Mouse (Mus musculus) forebrain, embryonic 15.5 days (tissue): Measurements from ENCODE around the gene Zfp36l2. TPM values are rescaled to one million over a fixed set of nuclear protein-coding genes. Genes with fewer than 3 reads are reported as not detected.
"Not testable (repeated sequence)": the region's sequence is repeated elsewhere in the genome, so short reads cannot be mapped to it uniquely, and the experiment has no call there.

ENCODE experiments used
- ATAC-seq: fragments of 200-750 bp; cut with Nextera tagmentation; replicated peaks from 2 replicates; pipeline ENCODE4 v1.8.0; 2017; ENCODE audit warnings: mild to moderate bottlenecking, moderate TSS enrichment, moderate library complexity
- H3K27ac ChIP-seq: fragments of 300-500 bp; sonication (generic); replicated peaks from 2 replicates; pipeline ENCODE4 v1.5.1; 2015; ENCODE audit warnings: mild to moderate bottlenecking, inconsistent platforms
- H3K27me3 ChIP-seq: fragments of 300-500 bp; sonication (generic); 2 replicates; pipeline ENCODE4 v1.6.1; 2015; ENCODE audit warnings: inconsistent platforms
- H3K36me3 ChIP-seq: fragments of 300-500 bp; sonication (generic); 2 replicates; pipeline ENCODE4 v1.6.1; 2015; ENCODE audit warnings: mild to moderate bottlenecking, inconsistent platforms
- H3K4me1 ChIP-seq: fragments of 300-500 bp; sonication (generic); 2 replicates; pipeline ENCODE4 v1.6.1; 2015; ENCODE audit warnings: inconsistent platforms
- H3K4me2 ChIP-seq: fragments of 300-500 bp; sonication (generic); replicated peaks from 2 replicates; pipeline ENCODE4 v1.6.1; 2015; ENCODE audit warnings: mild to moderate bottlenecking, inconsistent platforms
- H3K4me3 ChIP-seq: fragments of 300-500 bp; sonication (generic); 2 replicates; pipeline ENCODE4 v1.5.1; 2015; ENCODE audit warnings: mild to moderate bottlenecking, inconsistent platforms
- H3K9ac ChIP-seq: fragments of 300-500 bp; sonication (generic); replicated peaks from 2 replicates; pipeline ENCODE4 v1.6.1; 2015; ENCODE audit warnings: mild to moderate bottlenecking, inconsistent platforms
- H3K9me3 ChIP-seq: fragments of 300-500 bp; sonication (generic); 2 replicates; pipeline ENCODE4 v1.6.1; 2016; ENCODE audit warnings: inconsistent platforms
- WGBS: fragments of 180-500 bp; shearing (Covaris S2); methylation state at CpG from one replicate; pipeline ENCODE4 v1.1.7; 2015; ENCODE audit warnings: mixed read lengths; 5-methylcytosine and 5-hydroxymethylcytosine counted together
- polyA plus RNA-seq: library from polyadenylated mRNA; unstranded; fragments of >200 nt; fragmentation: Nextera tagmentation; extraction: Ambion mirVana; gene quantifications from 2 replicates; pipeline ENCODE4 v1.2.1, GENCODE M21; 2015

Zfp36l2 gene
- polyA plus RNA-seq, 1 experiment from 2014 or later, result 4.7 TPM

DNA sequence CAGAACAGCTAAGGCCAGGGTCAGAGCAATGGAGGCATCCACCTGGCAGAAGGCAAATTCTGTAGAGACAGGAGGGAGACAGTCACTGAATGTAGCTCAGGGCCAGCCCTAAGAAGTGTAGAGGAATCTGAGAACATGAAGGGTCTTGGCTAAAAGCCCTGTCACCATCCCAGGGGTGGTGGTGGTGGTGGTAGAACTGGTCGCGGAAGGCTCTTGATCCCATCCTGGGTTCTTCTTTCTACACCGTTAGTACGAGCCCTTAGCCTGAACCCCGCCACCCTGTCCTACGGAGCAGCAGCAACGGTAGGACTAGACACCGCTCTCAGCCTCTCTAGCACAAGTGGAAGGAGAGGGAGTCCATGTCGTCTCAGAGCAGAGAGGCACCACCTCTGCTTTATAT, 5.7 kb upstream of the Zfp36l2 start:
- peaks cover 4% of the 10 kb centered on the region; the same call in 1 of the 2 replicates for H3K27me3 ChIP-seq
- no peak overlapping the region for H3K4me2 ChIP-seq
- no peak overlapping the region for H3K27ac ChIP-seq
- peaks cover 8% of the 10 kb centered on the region for H3K4me1 ChIP-seq
- no peak for ATAC-seq
- H3K9ac ChIP-seq, result no peak overlapping the region
- no peak overlapping the region for H3K4me3 ChIP-seq
- 86% methylated on average over 9 of the region's 9 CpGs for WGBS
- no peaks in the 10 kb centered on the region for H3K9me3 ChIP-seq
- peaks cover 5% of the 10 kb centered on the region; the same call in 1 of the 2 replicates for H3K36me3 ChIP-seq

DNA sequence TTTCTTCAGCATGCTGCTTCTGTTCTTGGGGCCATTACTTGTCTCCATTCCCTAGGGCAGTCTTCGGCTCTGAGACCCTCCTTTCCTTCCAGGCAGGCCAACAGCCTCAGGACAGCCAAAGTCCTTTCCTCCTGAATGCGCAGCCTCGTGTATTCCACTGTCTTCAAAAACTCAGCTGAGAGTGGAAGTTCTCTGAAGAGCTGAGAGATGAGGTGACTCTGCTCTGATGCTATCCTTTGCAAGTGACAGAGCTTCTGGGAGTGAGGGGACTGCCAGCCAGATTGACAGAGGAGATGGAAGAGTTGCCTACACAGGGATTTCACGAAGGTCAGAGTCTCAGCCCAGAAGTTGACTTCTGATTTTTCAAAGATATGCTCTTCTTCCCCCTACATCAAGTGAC, 4.2 kb upstream of the Zfp36l2 start:
- Histone ChIP-seq H3K4me2 (no peak overlapping the region), H3K9ac (no peak overlapping the region), H3K4me3 (no peak overlapping the region), H3K4me1 (peaks cover 16% of the 10 kb centered on the region), H3K27ac (no peak overlapping the region), H3K9me3 (no peaks in the 10 kb centered on the region), H3K27me3 (peaks cover 4% of the 10 kb centered on the region; the same call in 1 of the 2 replicates), H3K36me3 (peaks cover 5% of the 10 kb centered on the region; the same call in 1 of the 2 replicates)
- 87% methylated on average over 4 of the region's 4 CpGs for WGBS
- ATAC-seq, result no peak

GRCm38 (mm10) chr17:84190885-84191284, 3.1 kb upstream of the Zfp36l2 start:
- H3K9me3 ChIP-seq, result no peaks in the 10 kb centered on the region
- H3K4me3 ChIP-seq, result no peak overlapping the region
- no peak overlapping the region for H3K4me2 ChIP-seq
- peaks cover 26% of the 10 kb centered on the region for H3K4me1 ChIP-seq
- 26% methylated on average over 8 of the region's 8 CpGs for WGBS
- H3K9ac ChIP-seq, result no peak overlapping the region
- peaks cover 4% of the 10 kb centered on the region; the same call in 1 of the 2 replicates for H3K27me3 ChIP-seq
- no peak for ATAC-seq
- no peak overlapping the region for H3K27ac ChIP-seq
- H3K36me3 ChIP-seq, result peaks cover 5% of the 10 kb centered on the region; the same call in 1 of the 2 replicates

- peak overlapping the region; percentile 89 for H3K27ac ChIP-seq
- 69% methylated on average over 5 of the region's 5 CpGs for WGBS
- H3K9me3 ChIP-seq, result no peaks in the 10 kb centered on the region
- ATAC-seq, result no peak
- peaks cover 5% of the 10 kb centered on the region; the same call in 1 of the 2 replicates for H3K36me3 ChIP-seq
- H3K9ac ChIP-seq, result 0 out of 2 replicates have a peak overlapping the region, but pooled peaks have one; percentile 49
- peaks cover 34% of the 10 kb centered on the region for H3K4me1 ChIP-seq
- peak overlapping the region; percentile 73; the same call in 1 of the 2 replicates for H3K4me3 ChIP-seq
- peaks cover 7% of the 10 kb centered on the region; the same call in 1 of the 2 replicates for H3K27me3 ChIP-seq
- peak overlapping the region; percentile 86; the same call in 1 of the 2 replicates for H3K4me2 ChIP-seq
These were observed 1.5 kb upstream of the Zfp36l2 start for GRCm38 (mm10) chr17:84189127-84189854.

GRCm38 (mm10) chr17:84188374-84188961, 721 bp upstream of the Zfp36l2 start:
- Histone ChIP-seq H3K4me2 (peak overlapping the region; percentile 86), H3K27ac (peak overlapping the region; percentile 89), H3K9me3 (no peaks in the 10 kb centered on the region), H3K4me3 (peak overlapping the region; percentile 73), H3K27me3 (peaks cover 7% of the 10 kb centered on the region; the same call in 1 of the 2 replicates), H3K9ac (peak overlapping the region; percentile 49), H3K36me3 (peaks cover 5% of the 10 kb centered on the region; the same call in 1 of the 2 replicates), H3K4me1 (peaks cover 35% of the 10 kb centered on the region)
- under 1% methylated on average over 38 of the region's 38 CpGs for WGBS
- peak; percentile 80 for ATAC-seq

- peak overlapping the region; percentile 73 for H3K4me3 ChIP-seq
- under 1% methylated on average over 15 of the region's 37 CpGs for WGBS
- not testable (repeated sequence) for H3K27me3 ChIP-seq, H3K9me3 ChIP-seq, H3K36me3 ChIP-seq
- H3K4me2 ChIP-seq, result peak overlapping the region; percentile 86
- ATAC-seq, result peak; percentile 3
- H3K4me1 ChIP-seq, result peaks cover 44% of the 10 kb centered on the region
- peak overlapping the region; percentile 52 for H3K9ac ChIP-seq
- peak overlapping the region; percentile 89 for H3K27ac ChIP-seq
These were observed 483 bp downstream of the Zfp36l2 start for GRCm38 (mm10) chr17:84187264-84187663.

GRCm38 (mm10) chr17:84186451-84187202, 1.1 kb downstream of the Zfp36l2 start:
- Histone ChIP-seq H3K4me3 (peak overlapping the region; percentile 54), H3K27ac (peak overlapping the region; percentile 80), H3K9me3 (no peaks in the 10 kb centered on the region), H3K9ac (peak overlapping the region; percentile 52), H3K27me3 (peaks cover 7% of the 10 kb centered on the region; the same call in 1 of the 2 replicates), H3K4me1 (peaks cover 44% of the 10 kb centered on the region), H3K4me2 (peak overlapping the region; percentile 62), H3K36me3 (peaks cover 1% of the 10 kb centered on the region; the same call in 1 of the 2 replicates)
- no peak for ATAC-seq
- under 1% methylated on average over 69 of the region's 80 CpGs for WGBS

- peak overlapping the region; percentile 80 for H3K27ac ChIP-seq
- ATAC-seq, result no peak
- peaks cover 7% of the 10 kb centered on the region; the same call in 1 of the 2 replicates for H3K27me3 ChIP-seq
- H3K9ac ChIP-seq, result peak overlapping the region; percentile 52
- peak overlapping the region; percentile 54 for H3K4me3 ChIP-seq
- WGBS, result under 1% methylated on average over 108 of the region's 108 CpGs
- H3K4me2 ChIP-seq, result peak overlapping the region; percentile 62
- H3K9me3 ChIP-seq, result no peaks in the 10 kb centered on the region
- H3K4me1 ChIP-seq, result peaks cover 44% of the 10 kb centered on the region
- H3K36me3 ChIP-seq, result no peaks in the 10 kb centered on the region
These were observed 1.9 kb downstream of the Zfp36l2 start for GRCm38 (mm10) chr17:84185581-84186450.

- Histone ChIP-seq H3K9me3 (no peaks in the 10 kb centered on the region), H3K4me1 (peaks cover 48% of the 10 kb centered on the region), H3K36me3 (no peaks in the 10 kb centered on the region), H3K27me3 (peaks cover 7% of the 10 kb centered on the region; the same call in 1 of the 2 replicates), H3K27ac (0 out of 2 replicates have a peak overlapping the region, but pooled peaks have one; percentile 9), H3K4me2 (peak overlapping the region; percentile 62), H3K4me3 (peak overlapping the region; percentile 54), H3K9ac (peak overlapping the region; percentile 37; the same call in 1 of the 2 replicates)
- 3% methylated on average over 7 of the region's 7 CpGs for WGBS
- no peak for ATAC-seq
These were observed 2.7 kb downstream of the Zfp36l2 start for GRCm38 (mm10) chr17:84185011-84185411.

DNA sequence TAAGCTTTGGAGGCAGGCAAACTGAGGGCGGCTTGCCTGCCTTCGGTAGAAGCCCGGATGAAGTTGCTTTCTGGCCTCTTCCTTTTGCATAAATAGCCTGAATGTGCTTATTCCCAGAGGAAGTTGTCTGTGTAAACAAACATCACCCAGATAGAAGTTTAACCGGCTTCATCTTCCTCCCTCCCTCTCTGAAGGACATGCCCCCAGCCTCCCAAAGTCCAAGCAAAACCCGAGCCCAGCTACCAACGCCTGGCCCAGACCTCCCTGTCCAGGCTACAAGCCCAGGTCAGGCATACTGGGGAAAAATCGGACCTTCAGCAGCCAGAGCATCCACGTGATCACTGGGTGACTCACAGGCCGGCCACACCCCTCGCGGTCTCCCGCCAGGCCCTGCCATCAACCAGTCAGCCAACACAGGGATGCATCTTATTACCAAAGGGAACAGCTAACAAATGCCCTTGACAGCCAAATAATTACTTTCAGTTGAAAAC, 4.4 kb downstream of the Zfp36l2 start:
- no peak for ATAC-seq
- Histone ChIP-seq H3K9ac (0 out of 2 replicates have a peak overlapping the region, but pooled peaks have one; percentile 4), H3K4me1 (peaks cover 38% of the 10 kb centered on the region), H3K27ac (peak overlapping the region; percentile 40; the same call in 1 of the 2 replicates), H3K27me3 (0 out of 2 replicates have a peak, but pooled peaks cover 3% of the 10 kb centered on the region), H3K36me3 (no peaks in the 10 kb centered on the region), H3K9me3 (no peaks in the 10 kb centered on the region), H3K4me3 (peak overlapping the region; percentile 3; the same call in 1 of the 2 replicates), H3K4me2 (peak overlapping the region; percentile 28)
- WGBS, result 8% methylated on average over 12 of the region's 12 CpGs
